Mouse (Mus musculus) megakaryocyte, embryonic 14.5 days (primary cell): ENCODE data around the gene Prg3.

Source experiments
- FLI1 ChIP-seq: IDR thresholded peaks from 2 replicates; pipeline ENCODE4 v1.6.1; 2012; ENCODE audit warnings: low read length, inconsistent platforms, mixed read lengths
- GATA1 ChIP-seq: IDR thresholded peaks from 3 replicates; pipeline ENCODE4 v1.6.1; 2012; ENCODE audit warnings: mixed read lengths, low read length, inconsistent platforms, borderline replicate concordance

GRCm38 (mm10) chr2:85038336-85038735 lies 50.3 kb downstream of the Prg3 start:
- no peak for TF ChIP-seq GATA1
- no peak for TF ChIP-seq FLI1
